Mouse (Mus musculus) embryonic facial prominence, embryonic 15.5 days (tissue): ENCODE results near the gene Dnah17. TPM values are rescaled to one million over a fixed set of nuclear protein-coding genes. Genes with fewer than 3 reads are reported as not detected.
A peak's percentile ranks its signal among the peaks of the same experiment; 100 is the strongest.

Source experiments
- ATAC-seq: fragments of 200-750 bp; cut with Nextera tagmentation; 2 replicates; pipeline ENCODE4 v1.8.0; 2017; ENCODE audit warnings: low read depth, moderate TSS enrichment; ENCODE audit not compliant: insufficient number of reproducible peaks, low FRiP score, low TSS enrichment
- H3K27ac ChIP-seq: fragments of 300-500 bp; sonication (generic); replicated peaks from 2 replicates; pipeline ENCODE4 v1.5.1; 2015; ENCODE audit warnings: mild to moderate bottlenecking, inconsistent platforms
- H3K27me3 ChIP-seq: fragments of 300-500 bp; sonication (generic); 2 replicates; pipeline ENCODE4 v1.6.1; 2015; ENCODE audit warnings: inconsistent platforms
- H3K36me3 ChIP-seq: fragments of 300-500 bp; sonication (generic); 2 replicates; pipeline ENCODE4 v1.6.1; 2015; ENCODE audit warnings: mild to moderate bottlenecking, inconsistent platforms
- H3K4me1 ChIP-seq: fragments of 300-500 bp; sonication (generic); 2 replicates; pipeline ENCODE4 v1.6.1; 2015; ENCODE audit warnings: inconsistent platforms
- H3K4me2 ChIP-seq: fragments of 300-500 bp; sonication (generic); replicated peaks from 2 replicates; pipeline ENCODE4 v1.6.1; 2015; ENCODE audit warnings: mild to moderate bottlenecking, inconsistent platforms
- H3K4me3 ChIP-seq: fragments of 300-500 bp; sonication (generic); replicated peaks from 2 replicates; pipeline ENCODE4 v1.5.1; 2015; ENCODE audit warnings: mild to moderate bottlenecking, inconsistent platforms
- H3K9ac ChIP-seq: fragments of 300-500 bp; sonication (generic); 2 replicates; pipeline ENCODE4 v1.6.1; 2015; ENCODE audit warnings: inconsistent platforms
- H3K9me3 ChIP-seq: fragments of 300-500 bp; sonication (generic); replicated peaks from 2 replicates; pipeline ENCODE4 v1.6.1; 2016; ENCODE audit warnings: inconsistent platforms
- WGBS: fragments of 180-500 bp; shearing (Covaris S2); methylation state at CpG from one replicate; pipeline ENCODE4 v1.1.7; 2015; 5-methylcytosine and 5-hydroxymethylcytosine counted together
- polyA plus RNA-seq: library from polyadenylated mRNA; unstranded; fragments of >200 nt; fragmentation: Nextera tagmentation; extraction: Ambion mirVana; gene quantifications from 2 replicates; pipeline ENCODE4 v1.2.1, GENCODE M21; 2015

Gene Dnah17
- polyA plus RNA-seq, 1 experiment from 2014 or later: 0.17 TPM

- H3K9me3 ChIP-seq: no peaks in the 10 kb centered on the region
- peaks cover 49% of the 10 kb centered on the region for H3K36me3 ChIP-seq
Measured at GRCm38 (mm10) chr11:118023475-118023874, 107.0 kb downstream of the Dnah17 start.

GRCm38 (mm10) chr11:118021806-118022205 is 108.6 kb downstream of the Dnah17 start:
- H3K36me3 ChIP-seq: peaks cover 48% of the 10 kb centered on the region
- no peak overlapping the region for H3K4me3 ChIP-seq
- no peak overlapping the region for H3K4me2 ChIP-seq
- H3K9me3 ChIP-seq: no peaks in the 10 kb centered on the region
- no peak for ATAC-seq
- 26% methylated on average over 1 of the region's 1 CpGs for WGBS
- H3K9ac ChIP-seq: no peak overlapping the region
- no peak overlapping the region for H3K27ac ChIP-seq
- no peaks in the 10 kb centered on the region for H3K27me3 ChIP-seq
- no peaks in the 10 kb centered on the region for H3K4me1 ChIP-seq

More at GRCm38 (mm10) chr11:118023475-118023874, 107.0 kb downstream of the Dnah17 start:
- Histone ChIP-seq H3K27me3 (no peaks in the 10 kb centered on the region), H3K4me1 (no peaks in the 10 kb centered on the region), H3K4me3 (no peak overlapping the region), H3K4me2 (no peak overlapping the region), H3K27ac (no peak overlapping the region), H3K9ac (no peak overlapping the region)
- WGBS: 91% methylated on average over 7 of the region's 7 CpGs
- no peak for ATAC-seq

- Histone ChIP-seq H3K9ac (no peak overlapping the region), H3K4me2 (no peak overlapping the region), H3K27me3 (no peaks in the 10 kb centered on the region), H3K27ac (no peak overlapping the region), H3K4me3 (no peak overlapping the region), H3K9me3 (no peaks in the 10 kb centered on the region), H3K36me3 (peaks cover 41% of the 10 kb centered on the region), H3K4me1 (peaks cover 15% of the 10 kb centered on the region; the same call in 1 of the 2 replicates)
- no peak for ATAC-seq
- WGBS: 96% methylated on average over 4 of the region's 4 CpGs
Measured at GRCm38 (mm10) chr11:118018328-118018727, 112.1 kb downstream of the Dnah17 start.

- WGBS: 80% methylated on average over 8 of the region's 8 CpGs
- Histone ChIP-seq H3K9ac (no peak overlapping the region), H3K27ac (peak overlapping the region; percentile 34)
Measured at GRCm38 (mm10) chr11:118015381-118016145, 114.9 kb downstream of the Dnah17 start.

GRCm38 (mm10) chr11:118014391-118014995 is 115.9 kb downstream of the Dnah17 start:
- H3K4me2 ChIP-seq: no peak overlapping the region
- ATAC-seq: no peak
- H3K27ac ChIP-seq: no peak overlapping the region
- H3K36me3 ChIP-seq: peaks cover 25% of the 10 kb centered on the region
- no peaks in the 10 kb centered on the region for H3K9me3 ChIP-seq
- no peaks in the 10 kb centered on the region for H3K27me3 ChIP-seq
- 80% methylated on average over 12 of the region's 12 CpGs for whole genome bisulfite sequencing
- no peak overlapping the region for H3K4me3 ChIP-seq
- H3K4me1 ChIP-seq: peaks cover 29% of the 10 kb centered on the region
- no peak overlapping the region for H3K9ac ChIP-seq

More at GRCm38 (mm10) chr11:118015381-118016145, 114.9 kb downstream of the Dnah17 start:
- Histone ChIP-seq H3K4me3 (no peak overlapping the region), H3K9me3 (no peaks in the 10 kb centered on the region), H3K36me3 (peaks cover 34% of the 10 kb centered on the region), H3K27me3 (no peaks in the 10 kb centered on the region), H3K4me2 (no peak overlapping the region), H3K4me1 (peaks cover 25% of the 10 kb centered on the region; the same call in 1 of the 2 replicates)
- ATAC-seq: no peak

- Histone ChIP-seq H3K4me2 (no peak overlapping the region), H3K36me3 (peaks cover 20% of the 10 kb centered on the region), H3K9ac (no peak overlapping the region), H3K4me1 (peaks cover 41% of the 10 kb centered on the region), H3K4me3 (no peak overlapping the region), H3K27me3 (no peaks in the 10 kb centered on the region), H3K27ac (no peak overlapping the region; the same call in 1 of the 2 replicates), H3K9me3 (no peaks in the 10 kb centered on the region)
- 68% methylated on average over 2 of the region's 2 CpGs for WGBS
- ATAC-seq: no peak
Measured at GRCm38 (mm10) chr11:118013339-118013738, 117.1 kb downstream of the Dnah17 start.

- no peak overlapping the region for H3K4me3 ChIP-seq
- H3K4me2 ChIP-seq: no peak overlapping the region
- no peak overlapping the region for H3K27ac ChIP-seq
- peaks cover 16% of the 10 kb centered on the region for H3K36me3 ChIP-seq
- ATAC-seq: 0 out of 2 replicates have a peak, but pooled peaks have one; percentile 25
- no peaks in the 10 kb centered on the region for H3K9me3 ChIP-seq
- no peak overlapping the region for H3K9ac ChIP-seq
- 64% methylated on average over 1 of the region's 1 CpGs for WGBS
- peaks cover 48% of the 10 kb centered on the region for H3K4me1 ChIP-seq
- H3K27me3 ChIP-seq: no peaks in the 10 kb centered on the region
Measured at GRCm38 (mm10) chr11:118012595-118012994, 117.8 kb downstream of the Dnah17 start.

GRCm38 (mm10) chr11:118009865-118010571 is 120.4 kb downstream of the Dnah17 start:
- Histone ChIP-seq H3K4me3 (no peak overlapping the region), H3K4me2 (no peak overlapping the region; the same call in 1 of the 2 replicates), H3K36me3 (peaks cover 28% of the 10 kb centered on the region), H3K4me1 (peaks cover 51% of the 10 kb centered on the region), H3K9ac (no peak overlapping the region), H3K9me3 (no peaks in the 10 kb centered on the region), H3K27ac (peak overlapping the region; percentile 40; the same call in 1 of the 2 replicates), H3K27me3 (no peaks in the 10 kb centered on the region)
- ATAC-seq: no peak; the same call in 1 of the 2 replicates
- WGBS: 36% methylated on average over 4 of the region's 4 CpGs

- Histone ChIP-seq H3K4me3 (no peak overlapping the region), H3K4me1 (peaks cover 55% of the 10 kb centered on the region), H3K4me2 (no peak overlapping the region), H3K9me3 (no peaks in the 10 kb centered on the region), H3K27ac (peak overlapping the region; percentile 40; the same call in 1 of the 2 replicates), H3K36me3 (peaks cover 33% of the 10 kb centered on the region), H3K27me3 (no peaks in the 10 kb centered on the region), H3K9ac (no peak overlapping the region)
- ATAC-seq: no peak
- WGBS: 76% methylated on average over 8 of the region's 8 CpGs
Measured at GRCm38 (mm10) chr11:118008843-118009242, 121.6 kb downstream of the Dnah17 start.

- Histone ChIP-seq H3K36me3 (peaks cover 39% of the 10 kb centered on the region), H3K9me3 (no peaks in the 10 kb centered on the region), H3K4me1 (peaks cover 57% of the 10 kb centered on the region), H3K27ac (0 out of 2 replicates have a peak overlapping the region, but pooled peaks have one; percentile 40), H3K4me2 (no peak overlapping the region), H3K27me3 (no peaks in the 10 kb centered on the region), H3K9ac (no peak overlapping the region), H3K4me3 (no peak overlapping the region)
- 41% methylated on average over 5 of the region's 5 CpGs for whole genome bisulfite sequencing
- ATAC-seq: no peak
Measured at GRCm38 (mm10) chr11:118008144-118008805, 122.2 kb downstream of the Dnah17 start.
